Mouse (Mus musculus): Measurements from ENCODE around the gene Golph3.

DNA sequence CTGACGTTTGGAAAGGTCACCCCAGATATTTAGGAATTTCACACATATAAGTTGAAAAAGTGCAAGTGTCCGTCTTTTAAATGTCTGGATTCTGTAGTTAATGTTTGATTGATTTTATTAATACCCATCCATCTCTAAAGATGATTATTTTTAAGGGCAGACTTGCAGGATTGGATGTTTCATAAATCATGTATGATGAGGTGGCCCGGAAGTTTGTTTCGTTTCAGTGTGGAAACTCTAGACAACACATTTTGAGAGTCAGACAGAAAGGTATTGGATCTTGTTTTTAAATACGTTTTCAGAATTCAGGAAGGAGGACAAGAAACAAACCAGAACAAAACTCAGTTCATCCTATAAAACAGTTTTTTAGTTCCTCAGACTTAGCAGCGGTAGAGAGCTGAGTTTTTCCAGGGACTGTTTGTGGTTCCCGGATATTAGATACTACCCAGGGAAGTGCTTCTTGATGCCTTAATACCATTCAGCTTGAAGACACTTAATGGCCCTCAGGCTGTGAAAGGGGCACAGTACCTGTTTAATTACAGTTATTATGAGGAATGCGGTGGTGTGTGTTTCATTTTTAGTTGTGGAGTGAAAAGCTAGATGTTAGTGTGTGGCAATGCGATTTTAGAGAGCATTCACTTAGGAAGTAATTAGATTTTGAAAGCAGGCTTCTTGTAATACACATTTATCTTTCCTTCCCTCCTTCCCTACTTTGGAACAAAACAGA, 1.6 kb downstream of the Golph3 start:
- TF ChIP-seq EP300 (IDR thresholded peaks at IDR 0.05; ENCODE audit: low read depth) (no peak), CTCF (IDR thresholded peaks at IDR 0.05; ENCODE audit: low read depth) (no peak)

Measured in heart, postnatal 0 days (tissue).